Mouse (Mus musculus) lung, embryonic 14.5 days (tissue): ENCODE data around the gene Rgl2. TPM values are rescaled to one million over a fixed set of nuclear protein-coding genes. Genes with fewer than 3 reads are reported as not detected.
"Not testable (repeated sequence)": the region's sequence is repeated elsewhere in the genome, so short reads cannot be mapped to it uniquely, and the experiment has no call there.

Source experiments
- ATAC-seq: fragments of 200-750 bp; cut with Nextera tagmentation; 2 replicates; pipeline ENCODE4 v1.8.0; 2017; ENCODE audit warnings: mild to moderate bottlenecking, moderate TSS enrichment, moderate library complexity; ENCODE audit not compliant: insufficient read depth
- DNase-seq: peaks from one replicate; pipeline ENCODE4 v3.0.0-alpha.2; 2015
- H3K27ac ChIP-seq: fragments of 300-500 bp; sonication (generic); 2 replicates; pipeline ENCODE4 v1.5.1; 2014; ENCODE audit warnings: low read depth, mild to moderate bottlenecking, moderate library complexity
- H3K27me3 ChIP-seq: fragments of 300-500 bp; sonication (generic); 2 replicates; pipeline ENCODE4 v1.6.1; 2014; ENCODE audit warnings: low read length, control low read depth; ENCODE audit not compliant: insufficient read depth
- H3K36me3 ChIP-seq: fragments of 300-500 bp; sonication (generic); 2 replicates; pipeline ENCODE4 v1.6.1; 2014; ENCODE audit warnings: control low read depth; ENCODE audit not compliant: insufficient read depth
- H3K4me1 ChIP-seq: fragments of 300-500 bp; sonication (generic); 2 replicates; pipeline ENCODE4 v1.6.1; 2014; ENCODE audit warnings: antibody characterized with exemption, control low read depth; ENCODE audit not compliant: insufficient read depth
- H3K4me2 ChIP-seq: fragments of 300-500 bp; sonication (generic); 2 replicates; pipeline ENCODE4 v1.6.1; 2014; ENCODE audit warnings: mild to moderate bottlenecking
- H3K4me3 ChIP-seq: fragments of 300-500 bp; sonication (generic); 2 replicates; pipeline ENCODE4 v1.5.1; 2014; ENCODE audit warnings: low read depth, low read length
- H3K9ac ChIP-seq: fragments of 300-500 bp; sonication (generic); 2 replicates; pipeline ENCODE4 v1.6.1; 2014
- H3K9me3 ChIP-seq: fragments of 300-500 bp; sonication (generic); 2 replicates; pipeline ENCODE4 v1.6.1; 2016; ENCODE audit warnings: low read depth, low read length, control low read depth
- CTCF ChIP-seq: IDR thresholded peaks from 2 replicates; pipeline ENCODE4 v1.5.1; 2016; ENCODE audit warnings: antibody characterized with exemption, low read depth
- WGBS: fragments of 180-500 bp; shearing (Covaris S2); extraction: QIAGEN DNeasy Blood & Tissue Kit; methylation state at CpG from one replicate; pipeline ENCODE4 v1.1.7; 2014; 5-methylcytosine and 5-hydroxymethylcytosine counted together
- polyA plus RNA-seq: library from polyadenylated mRNA; unstranded; fragments of >200 nt; fragmentation: Nextera tagmentation; extraction: Ambion mirVana; gene quantifications from 2 replicates; pipeline ENCODE4 v1.2.1, GENCODE M21; 2014

Rgl2 gene
- polyA plus RNA-seq, 1 experiment from 2014 or later: 49.1 TPM

GRCm38 (mm10) chr17:33943454-33943853 lies 14.1 kb downstream of the Rgl2 start:
- Histone ChIP-seq H3K27ac (no peak overlapping the region), H3K4me3 (no peak overlapping the region), H3K27me3 (no peaks in the 10 kb centered on the region), H3K9ac (no peak overlapping the region), H3K9me3 (no peaks in the 10 kb centered on the region), H3K4me1 (no peaks in the 10 kb centered on the region), H3K36me3 (peaks cover 48% of the 10 kb centered on the region), H3K4me2 (no peak overlapping the region)
- WGBS: 93% methylated on average over 15 of the region's 15 CpGs
- DNase-seq (no peak), ATAC-seq (no peak)
- TF ChIP-seq CTCF: no peak

- WGBS: 87% methylated on average over 10 of the region's 10 CpGs
- H3K36me3 ChIP-seq: peaks cover 69% of the 10 kb centered on the region
- no peaks in the 10 kb centered on the region for H3K9me3 ChIP-seq
- no peak for TF ChIP-seq CTCF
- no peak overlapping the region for H3K4me3 ChIP-seq
- no peaks in the 10 kb centered on the region for H3K27me3 ChIP-seq
- no peak overlapping the region for H3K9ac ChIP-seq
- 0 out of 2 replicates have a peak, but pooled peaks cover 8% of the 10 kb centered on the region for H3K4me1 ChIP-seq
- H3K27ac ChIP-seq: no peak overlapping the region
- DNase-seq: no peak
- ATAC-seq: no peak
- no peak overlapping the region for H3K4me2 ChIP-seq
These were observed 18.2 kb downstream of the Rgl2 start for GRCm38 (mm10) chr17:33947430-33948089.

DNA sequence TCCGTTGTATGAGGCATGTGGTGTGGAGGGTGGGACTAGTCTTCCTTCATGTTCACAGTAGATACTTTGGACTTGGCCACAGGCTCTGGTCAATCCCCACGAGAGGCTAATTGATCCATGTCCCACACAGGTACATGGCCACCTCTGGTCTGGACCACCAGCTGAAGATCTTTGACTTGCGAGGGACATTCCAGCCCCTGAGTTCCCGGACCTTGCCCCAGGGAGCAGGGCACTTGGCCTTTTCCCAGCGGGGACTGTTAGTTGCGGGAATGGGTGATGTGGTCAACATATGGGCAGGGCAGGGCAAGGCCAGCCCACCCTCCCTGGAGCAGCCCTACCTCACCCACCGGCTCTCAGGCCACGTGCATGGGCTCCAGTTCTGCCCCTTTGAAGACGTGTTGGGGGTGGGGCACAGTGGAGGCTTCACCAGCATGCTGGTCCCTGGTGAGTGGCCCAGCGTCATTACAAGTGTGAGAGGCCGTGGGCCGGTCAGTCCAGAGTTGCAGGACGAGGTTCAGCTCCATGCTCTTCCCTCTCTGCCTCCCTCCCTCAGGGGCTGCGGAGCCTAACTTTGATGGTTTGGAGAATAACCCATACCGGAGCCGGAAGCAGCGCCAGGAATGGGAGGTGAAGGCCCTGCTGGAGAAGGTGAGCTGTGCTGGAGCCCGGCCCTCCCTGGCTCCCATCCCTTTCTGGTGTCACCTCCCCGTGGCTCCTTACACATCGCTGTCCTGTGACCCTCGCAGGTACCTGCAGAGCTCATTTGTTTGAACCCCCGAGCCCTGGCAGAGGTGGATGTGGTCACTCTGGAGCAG lies 19.0 kb downstream of the Rgl2 start:
- Histone ChIP-seq H3K4me3 (no peak overlapping the region), H3K27ac (no peak overlapping the region), H3K4me1 (peaks cover 13% of the 10 kb centered on the region; the same call in 1 of the 2 replicates), H3K9me3 (no peaks in the 10 kb centered on the region), H3K9ac (no peak overlapping the region), H3K27me3 (no peaks in the 10 kb centered on the region), H3K36me3 (peaks cover 70% of the 10 kb centered on the region), H3K4me2 (no peak overlapping the region)
- WGBS: 84% methylated on average over 22 of the region's 22 CpGs
- no peak for ATAC-seq
- TF ChIP-seq CTCF: no peak
- DNase-seq: no peak

- Histone ChIP-seq H3K4me2 (no peak overlapping the region), H3K9ac (no peak overlapping the region), H3K36me3 (peaks cover 70% of the 10 kb centered on the region), H3K27me3 (no peaks in the 10 kb centered on the region), H3K9me3 (no peaks in the 10 kb centered on the region), H3K4me3 (no peak overlapping the region), H3K4me1 (peaks cover 18% of the 10 kb centered on the region; the same call in 1 of the 2 replicates), H3K27ac (no peak overlapping the region)
- no peak for DNase-seq
- 84% methylated on average over 19 of the region's 19 CpGs for WGBS
- no peak for ATAC-seq
- no peak for TF ChIP-seq CTCF
These were observed 19.7 kb downstream of the Rgl2 start for GRCm38 (mm10) chr17:33948905-33949537.

GRCm38 (mm10) chr17:33950131-33950625 lies 20.8 kb downstream of the Rgl2 start:
- 0 out of 2 replicates have a peak overlapping the region, but pooled peaks have one; percentile 85 for H3K27ac ChIP-seq
- H3K9ac ChIP-seq: peak overlapping the region; percentile 53; the same call in 1 of the 2 replicates
- ATAC-seq: no peak
- H3K9me3 ChIP-seq: no peaks in the 10 kb centered on the region
- H3K4me2 ChIP-seq: peak overlapping the region; percentile 100
- H3K36me3 ChIP-seq: peaks cover 67% of the 10 kb centered on the region
- no peak for TF ChIP-seq CTCF
- no peaks in the 10 kb centered on the region for H3K27me3 ChIP-seq
- peaks cover 24% of the 10 kb centered on the region; the same call in 1 of the 2 replicates for H3K4me1 ChIP-seq
- no peak for DNase-seq
- 72% methylated on average over 10 of the region's 10 CpGs for WGBS
- peak overlapping the region; percentile 40 for H3K4me3 ChIP-seq

GRCm38 (mm10) chr17:33951021-33951946 lies 21.9 kb downstream of the Rgl2 start, which contains the start of gene B3galt4:
Gene B3galt4, minus strand, starts transcription at chr17:33951488.
- peak; percentile 21; the same call in 1 of the 2 replicates for TF ChIP-seq CTCF
- peaks cover 66% of the 10 kb centered on the region for H3K36me3 ChIP-seq
- peak within 1 kb of the TSS; percentile 99 for H3K9ac ChIP-seq
- peak within 1 kb of the TSS; percentile 100 for H3K4me2 ChIP-seq
- under 1% methylated on average over 45 of the region's 45 CpGs for WGBS
- no peaks in the 10 kb centered on the region for H3K9me3 ChIP-seq
- H3K27ac ChIP-seq: peak within 1 kb of the TSS; percentile 85
- no peaks in the 10 kb centered on the region for H3K27me3 ChIP-seq
- H3K4me3 ChIP-seq: peak within 1 kb of the TSS; percentile 40
- ATAC-seq (peak; percentile 83), DNase-seq (peak; percentile 92)
- peaks cover 24% of the 10 kb centered on the region; the same call in 1 of the 2 replicates for H3K4me1 ChIP-seq

DNA sequence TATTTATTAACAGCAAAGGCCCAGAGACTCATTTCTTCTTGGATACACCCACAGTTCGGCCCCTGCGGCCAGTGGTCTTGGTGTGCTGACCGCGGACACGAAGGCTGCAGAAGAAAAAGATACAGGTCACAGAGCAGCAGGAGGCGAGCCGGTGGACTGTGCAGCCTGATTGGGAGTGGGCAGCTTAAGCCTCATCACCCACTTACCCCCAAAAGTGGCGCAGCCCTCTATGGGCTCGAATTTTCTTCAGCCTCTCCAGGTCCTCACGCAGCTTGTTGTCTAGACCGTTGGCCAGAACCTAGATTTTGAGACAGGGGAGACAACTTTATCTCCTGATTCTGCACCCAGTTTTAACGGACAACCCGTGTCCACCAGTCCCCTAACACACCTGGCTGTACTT lies 22.7 kb downstream of the Rgl2 start:
- ATAC-seq, H3K9me3 ChIP-seq, DNase-seq, H3K27me3 ChIP-seq: not testable (repeated sequence)
- Histone ChIP-seq H3K36me3 (peaks cover 61% of the 10 kb centered on the region), H3K4me3 (peak overlapping the region; percentile 40), H3K4me2 (peak overlapping the region; percentile 100), H3K27ac (0 out of 2 replicates have a peak overlapping the region, but pooled peaks have one; percentile 85), H3K9ac (peak overlapping the region; percentile 99; the same call in 1 of the 2 replicates), H3K4me1 (peaks cover 26% of the 10 kb centered on the region; the same call in 1 of the 2 replicates)
- 70% methylated on average over 13 of the region's 13 CpGs for WGBS
